Mouse (Mus musculus): ENCODE measurements around the gene Zfp65. TPM values are rescaled to one million over a fixed set of nuclear protein-coding genes. Genes with fewer than 3 reads are reported as not detected.

Zfp65 gene
- polyA plus RNA-seq, 1 experiment from 2014 or later = 4.3 TPM

Other genes starting within 250 kb of the Zfp65 start
- 2.1 and 2.3 TPM in 2 replicates for gene Zfp874b, start 244.9 kb downstream of the Zfp65 start, polyA plus RNA-seq (2014; fragmentation: Nextera tagmentation; extraction: Ambion mirVana)
- 9.5 and 11.8 TPM in 2 replicates for gene Zfp58, start 228.6 kb downstream of the Zfp65 start, polyA plus RNA-seq (2014; fragmentation: Nextera tagmentation; extraction: Ambion mirVana)
- not detected in 2 replicates for gene Gm26965, start 203.0 kb downstream of the Zfp65 start, polyA plus RNA-seq (2014; fragmentation: Nextera tagmentation; extraction: Ambion mirVana)
- gene Zfp87, start 203.0 kb downstream of the Zfp65 start, polyA plus RNA-seq (2014; fragmentation: Nextera tagmentation; extraction: Ambion mirVana) = 36.3 and 40.2 TPM in 2 replicates
- 14.6 and 16.9 TPM in 2 replicates for gene Zfp748, start 175.3 kb downstream of the Zfp65 start, polyA plus RNA-seq (2014; fragmentation: Nextera tagmentation; extraction: Ambion mirVana)
- gene Zfp729b, start 119.5 kb downstream of the Zfp65 start, polyA plus RNA-seq (2014; fragmentation: Nextera tagmentation; extraction: Ambion mirVana) = 7.2 and 7.4 TPM in 2 replicates
- gene Gm49345, start 91.4 kb downstream of the Zfp65 start, polyA plus RNA-seq (2014; fragmentation: Nextera tagmentation; extraction: Ambion mirVana) = not detected in 2 replicates
- 3.4 and 6.1 TPM in 2 replicates for gene Zfp729a, start 91.4 kb downstream of the Zfp65 start, polyA plus RNA-seq (2014; fragmentation: Nextera tagmentation; extraction: Ambion mirVana)
- gene Zfp738, start 42.1 kb downstream of the Zfp65 start, polyA plus RNA-seq (2014; fragmentation: Nextera tagmentation; extraction: Ambion mirVana) = 13.4 and 13.6 TPM in 2 replicates
- gene Zfp85, start 26.1 kb upstream of the Zfp65 start, polyA plus RNA-seq (2014; fragmentation: Nextera tagmentation; extraction: Ambion mirVana) = 8.5 and 9.2 TPM in 2 replicates
- 3.5 and 3.7 TPM in 2 replicates for gene Zfp493, start 50.5 kb upstream of the Zfp65 start, polyA plus RNA-seq (2014; fragmentation: Nextera tagmentation; extraction: Ambion mirVana)
- 13.2 and 13.6 TPM in 2 replicates for gene Zfp273, start 84.6 kb upstream of the Zfp65 start, polyA plus RNA-seq (2014; fragmentation: Nextera tagmentation; extraction: Ambion mirVana)
- gene Gm10037, start 101.9 kb upstream of the Zfp65 start, polyA plus RNA-seq (2014; fragmentation: Nextera tagmentation; extraction: Ambion mirVana) = 5.2 and 7.5 TPM in 2 replicates
- gene BC048507, start 134.2 kb upstream of the Zfp65 start, polyA plus RNA-seq (2014; fragmentation: Nextera tagmentation; extraction: Ambion mirVana) = not detected in 2 replicates

Measured in hindbrain, embryonic 14.5 days (tissue).